Mouse (Mus musculus) liver, adult 2 months (tissue): Measurements from ENCODE around the gene Ubqln4. TPM values are rescaled to one million over a fixed set of nuclear protein-coding genes. Genes with fewer than 3 reads are reported as not detected.
A peak's percentile ranks its signal among the peaks of the same experiment; 100 is the strongest.

ENCODE experiments used
- DNase-seq: peaks from one replicate; pipeline ENCODE4 v3.0.0-alpha.2; 2011; ENCODE audit warnings: low read depth, low spot score; ENCODE audit errors: extremely low read depth
- H3K27ac ChIP-seq: fragments of 200-500 bp; replicated peaks from 2 replicates; pipeline ENCODE4 v1.5.1; 2012; ENCODE audit warnings: low read depth, mild to moderate bottlenecking, control low read depth, inconsistent platforms, low read length; ENCODE audit not compliant: insufficient read depth
- H3K27me3 ChIP-seq: fragments of 200-500 bp; 2 replicates; pipeline ENCODE4 v1.6.1; 2012; ENCODE audit warnings: mild to moderate bottlenecking, moderate library complexity, low read length, inconsistent platforms; ENCODE audit not compliant: control insufficient read depth, insufficient read depth
- H3K36me3 ChIP-seq: fragments of 200-500 bp; 2 replicates; pipeline ENCODE4 v1.6.1; 2012; ENCODE audit warnings: low read length, inconsistent platforms; ENCODE audit not compliant: control insufficient read depth, insufficient read depth
- H3K4me1 ChIP-seq: fragments of 200-500 bp; 2 replicates; pipeline ENCODE4 v1.6.1; 2011; ENCODE audit warnings: low read length; ENCODE audit not compliant: control insufficient read depth, insufficient read depth
- H3K4me3 ChIP-seq: fragments of 200-500 bp; 2 replicates; pipeline ENCODE4 v1.5.1; 2011; ENCODE audit warnings: low read depth, mild to moderate bottlenecking, control low read depth, low read length, moderate library complexity; ENCODE audit not compliant: insufficient read depth
- H3K79me2 ChIP-seq: fragments of 200-500 bp; 2 replicates; pipeline ENCODE4 v1.6.1; 2012; ENCODE audit warnings: inconsistent platforms, mild to moderate bottlenecking, low read length, moderate library complexity; ENCODE audit not compliant: control insufficient read depth, insufficient read depth
- H3K9ac ChIP-seq: fragments of 200-500 bp; 2 replicates; pipeline ENCODE4 v1.6.1; 2012; ENCODE audit warnings: low read depth, mild to moderate bottlenecking, control low read depth, inconsistent platforms, low read length
- CTCF ChIP-seq: fragments of 200-500 bp; IDR thresholded peaks from 2 replicates; pipeline ENCODE4 v1.5.1; 2011; ENCODE audit warnings: low read depth, low read length, control low read depth
- POLR2A ChIP-seq: fragments of 200-500 bp; IDR thresholded peaks from 2 replicates; pipeline ENCODE4 v1.6.1; 2011; ENCODE audit warnings: low read length, control low read depth; ENCODE audit not compliant: insufficient read depth; ENCODE audit errors: extremely low read depth
- WGBS: fragments of 180-500 bp; shearing (Covaris S2); methylation state at CpG from one replicate; pipeline ENCODE4 v1.1.7; 2018; 5-methylcytosine and 5-hydroxymethylcytosine counted together
- polyA plus RNA-seq: library from polyadenylated mRNA; depleted of rRNA; stranded (reverse); fragments of >200 nt; gene quantifications from 2 replicates; pipeline ENCODE4 v1.2.3, GENCODE M21; 2012
- total RNA-seq: library from RNA; depleted of rRNA; stranded (reverse); fragments of >200 nt; gene quantifications from 2 replicates; pipeline ENCODE4 v1.2.3, GENCODE M21; 2014

Ubqln4 gene
- total and polyA plus RNA-seq, 2 experiments = 8.3 to 41.1 TPM

DNA sequence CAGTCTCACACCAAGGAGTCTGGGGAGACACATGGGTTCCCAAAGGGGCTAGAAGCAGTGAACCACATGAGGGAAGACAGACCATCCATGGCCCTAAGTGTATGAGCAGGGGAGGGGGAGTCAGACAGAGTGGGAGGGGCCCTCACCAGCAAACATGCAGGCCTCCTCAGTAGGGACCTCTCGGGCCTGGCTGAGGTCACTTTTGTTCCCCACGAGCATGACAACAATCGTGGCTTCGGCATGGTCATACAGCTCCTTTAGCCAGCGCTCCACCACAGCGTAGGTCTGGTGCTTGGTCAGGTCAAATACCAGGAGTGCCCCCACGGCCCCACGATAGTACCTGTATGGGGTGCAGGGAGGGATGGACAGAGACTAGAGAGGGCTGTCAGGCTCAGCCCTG is 10.4 kb upstream of the Ubqln4 start:
- H3K27me3 ChIP-seq = no peaks in the 10 kb centered on the region
- no peaks in the 10 kb centered on the region for H3K4me1 ChIP-seq
- H3K79me2 ChIP-seq = no peaks in the 10 kb centered on the region
- no peaks in the 10 kb centered on the region for H3K36me3 ChIP-seq
- no peak overlapping the region for H3K4me3 ChIP-seq
- no peak for TF ChIP-seq CTCF
- TF ChIP-seq POLR2A = no peak
- 92% methylated on average over 8 of the region's 8 CpGs for WGBS
- no peak overlapping the region for H3K9ac ChIP-seq
- no peak for DNase-seq
- no peak overlapping the region for H3K27ac ChIP-seq

DNA sequence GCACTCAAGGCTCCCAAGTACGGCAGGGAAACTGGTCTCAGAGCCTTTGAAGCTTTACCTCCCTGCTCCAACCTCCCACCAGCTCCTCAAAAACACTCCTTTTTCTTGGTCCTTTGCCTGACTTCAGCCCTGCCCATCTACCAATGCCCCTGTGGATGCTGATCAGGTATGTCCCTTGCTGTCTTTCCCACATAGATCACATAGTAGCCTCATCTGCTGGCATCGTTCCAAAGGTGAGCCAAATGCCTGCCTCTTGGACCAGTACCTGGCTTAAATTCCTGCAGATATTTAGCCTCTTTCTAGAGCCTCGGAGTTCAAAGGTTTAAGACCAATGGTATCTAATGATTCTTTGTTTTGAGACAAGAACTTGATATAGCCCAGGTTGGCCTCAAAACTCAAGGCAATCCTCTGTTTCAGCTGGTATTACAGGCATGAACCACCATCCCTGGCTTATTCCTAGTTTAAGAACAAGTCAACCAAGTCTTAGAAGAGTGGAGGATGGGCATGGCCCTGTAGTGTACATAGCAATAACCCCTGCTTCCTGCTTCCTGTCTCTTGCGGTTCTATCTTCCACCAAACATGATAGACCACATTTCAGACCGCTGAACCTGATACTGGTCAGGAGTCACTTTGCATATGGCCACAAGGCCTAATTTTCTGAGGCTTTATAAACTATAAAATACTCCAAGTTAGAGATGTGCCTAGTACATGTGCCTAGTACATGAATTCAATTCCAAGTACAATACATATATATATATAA is 9.7 kb upstream of the Ubqln4 start:
- Histone ChIP-seq H3K27ac (no peak overlapping the region), H3K27me3 (no peaks in the 10 kb centered on the region), H3K4me1 (no peaks in the 10 kb centered on the region), H3K36me3 (no peaks in the 10 kb centered on the region), H3K9ac (no peak overlapping the region), H3K4me3 (no peak overlapping the region), H3K79me2 (no peaks in the 10 kb centered on the region)
- no peak for DNase-seq
- WGBS = 74% methylated on average over 5 of the region's 5 CpGs
- TF ChIP-seq POLR2A = no peak
- TF ChIP-seq CTCF = no peak

DNA sequence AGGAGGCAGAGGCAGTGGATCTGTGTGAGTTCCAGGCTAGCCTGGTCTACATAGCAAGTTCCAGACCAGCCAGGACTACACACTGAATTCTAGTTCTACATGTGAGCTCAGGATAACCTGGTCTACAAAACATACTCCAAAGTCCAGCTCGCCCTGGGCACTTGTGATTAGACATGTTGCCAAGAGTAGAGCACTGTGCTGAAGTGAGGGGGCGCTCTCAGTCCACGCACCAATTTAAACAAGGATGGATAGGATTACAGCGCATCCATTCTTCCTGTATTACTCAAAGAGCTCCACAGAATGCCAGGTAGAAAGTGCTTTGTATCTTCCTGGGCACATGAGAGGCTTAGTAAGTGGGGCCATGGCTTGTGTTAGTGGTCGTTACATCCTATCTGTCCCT is 9.0 kb upstream of the Ubqln4 start:
- Histone ChIP-seq H3K36me3 (no peaks in the 10 kb centered on the region), H3K79me2 (no peaks in the 10 kb centered on the region), H3K4me1 (no peaks in the 10 kb centered on the region), H3K27me3 (no peaks in the 10 kb centered on the region), H3K27ac (no peak overlapping the region), H3K9ac (no peak overlapping the region), H3K4me3 (no peak overlapping the region)
- TF ChIP-seq CTCF = peak; percentile 64
- no peak for TF ChIP-seq POLR2A
- WGBS = 47% methylated on average over 5 of the region's 5 CpGs
- peak; percentile 61 for DNase-seq

DNA sequence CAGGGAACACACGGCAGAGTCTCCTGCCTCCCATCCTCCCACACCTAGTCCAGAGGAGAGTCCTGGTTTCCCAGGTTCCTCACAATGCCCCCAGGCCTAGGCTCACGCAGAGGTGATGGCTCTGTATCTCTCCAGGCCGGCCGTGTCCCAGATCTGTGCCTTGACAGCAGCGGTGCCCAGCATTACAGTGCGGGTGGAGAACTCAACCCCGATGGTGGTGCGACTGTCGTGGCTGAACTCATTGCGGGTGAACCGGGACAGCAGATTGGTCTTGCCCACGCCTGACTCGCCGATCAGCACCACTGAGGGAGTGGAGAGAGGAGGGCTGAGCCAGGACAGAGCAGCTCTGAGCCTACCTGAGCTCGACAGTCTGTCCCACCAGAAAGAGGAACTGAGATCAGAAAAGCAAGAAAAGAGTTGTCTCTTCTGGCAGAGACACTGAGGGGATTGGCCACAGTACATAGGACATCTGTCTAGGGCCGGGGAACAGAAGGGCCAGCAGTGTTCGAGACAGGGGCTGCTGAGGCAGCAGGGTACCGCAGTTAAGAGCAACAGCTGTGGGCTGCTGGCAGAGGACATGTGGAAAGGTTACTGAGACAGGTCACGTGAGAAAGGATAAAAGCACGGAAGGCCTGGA is 8.5 kb upstream of the Ubqln4 start:
- Histone ChIP-seq H3K27ac (no peak overlapping the region), H3K36me3 (no peaks in the 10 kb centered on the region), H3K4me1 (no peaks in the 10 kb centered on the region), H3K27me3 (no peaks in the 10 kb centered on the region), H3K9ac (no peak overlapping the region), H3K79me2 (no peaks in the 10 kb centered on the region), H3K4me3 (no peak overlapping the region)
- TF ChIP-seq CTCF (no peak), POLR2A (no peak)
- WGBS = 84% methylated on average over 20 of the region's 20 CpGs
- DNase-seq = no peak

DNA sequence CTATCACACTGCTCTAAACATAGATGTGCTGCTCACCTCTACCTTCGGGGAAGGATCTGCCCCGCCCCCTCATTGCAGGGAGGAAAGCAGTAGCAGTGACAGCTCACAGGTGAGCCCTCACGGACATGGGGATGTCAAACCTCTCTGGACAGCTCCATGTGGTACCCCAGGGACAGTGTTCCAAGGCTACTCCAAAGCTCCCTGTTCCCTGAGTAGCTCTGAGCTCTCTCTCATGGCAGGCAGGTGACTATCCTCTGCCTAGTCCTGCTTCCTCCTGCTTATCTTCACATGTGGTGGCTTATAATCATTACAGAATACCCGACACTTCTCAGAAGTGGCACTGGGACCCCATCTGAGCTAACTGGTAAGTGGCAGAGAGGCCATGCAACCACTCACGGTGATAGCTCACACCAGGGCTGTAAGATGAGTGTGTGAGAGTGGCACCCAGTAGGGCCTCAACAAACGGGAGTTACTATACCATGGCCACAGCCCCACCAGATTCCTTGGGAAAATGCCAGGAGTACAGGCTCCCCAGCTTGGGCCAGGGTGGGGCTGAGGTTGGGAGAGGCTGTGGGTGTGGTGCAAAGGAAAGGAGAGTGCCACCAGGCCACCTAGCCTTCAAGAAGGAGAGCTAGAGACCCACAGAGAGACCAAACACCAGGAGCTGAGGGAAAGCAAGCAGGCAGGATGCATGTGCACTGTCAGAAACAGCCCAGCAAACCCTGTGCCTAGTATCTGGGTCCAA is 6.7 kb upstream of the Ubqln4 start:
- Histone ChIP-seq H3K27me3 (no peaks in the 10 kb centered on the region), H3K9ac (no peak overlapping the region), H3K4me3 (no peak overlapping the region), H3K4me1 (peaks cover 4% of the 10 kb centered on the region), H3K27ac (no peak overlapping the region), H3K36me3 (no peaks in the 10 kb centered on the region), H3K79me2 (no peaks in the 10 kb centered on the region)
- no peak for TF ChIP-seq POLR2A
- DNase-seq = no peak
- WGBS = 84% methylated on average over 6 of the region's 6 CpGs
